Mouse (Mus musculus) right cerebral cortex, postnatal 4 days (tissue): ENCODE data around the gene Ccpg1.

Experiments used
- DNase-seq: peaks from one replicate; pipeline ENCODE4 v3.0.0-alpha.2; 2022

Ccpg1 gene

DNA sequence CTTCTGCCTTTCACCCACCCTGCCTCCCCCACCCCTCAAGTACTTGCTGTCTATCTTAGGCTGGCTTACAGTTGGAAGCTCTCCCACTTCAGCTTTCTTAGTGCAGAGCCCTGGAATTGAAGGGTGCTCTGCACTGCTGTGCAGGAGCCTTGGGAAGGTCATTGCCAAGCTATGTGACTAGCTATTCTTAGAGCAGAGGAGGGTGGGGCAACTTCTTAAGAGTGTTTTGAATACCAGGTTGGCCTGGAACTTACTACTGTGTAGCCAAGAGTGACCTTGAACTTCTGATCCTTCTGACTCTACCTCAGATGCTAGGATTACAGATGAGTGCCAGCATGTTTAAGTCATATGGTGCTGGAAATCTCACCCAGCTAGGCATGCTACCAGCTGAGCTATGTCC, 10.9 kb downstream of the Ccpg1 start:
- DNase-seq, result no peak

DNA sequence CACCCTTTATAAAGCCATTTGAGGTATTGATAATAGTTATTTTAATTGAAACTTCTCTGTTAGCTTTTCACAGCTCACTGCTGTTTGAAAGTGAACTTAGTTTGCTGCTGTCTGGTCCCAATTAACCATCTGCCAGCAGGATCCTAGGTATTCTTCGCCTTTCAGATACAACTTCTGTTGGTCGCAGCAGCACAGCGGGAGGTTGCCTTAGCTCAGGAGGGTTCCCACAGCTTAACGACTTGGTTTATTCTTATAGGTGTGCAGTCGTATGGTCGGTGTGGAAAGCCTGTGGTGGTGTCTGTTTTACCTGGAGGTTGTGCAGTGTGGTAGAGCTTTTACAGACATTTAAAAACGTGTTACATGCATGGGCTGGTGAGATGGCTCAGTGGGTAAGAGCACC, 11.6 kb downstream of the Ccpg1 start:
- no peak for DNase-seq

DNA sequence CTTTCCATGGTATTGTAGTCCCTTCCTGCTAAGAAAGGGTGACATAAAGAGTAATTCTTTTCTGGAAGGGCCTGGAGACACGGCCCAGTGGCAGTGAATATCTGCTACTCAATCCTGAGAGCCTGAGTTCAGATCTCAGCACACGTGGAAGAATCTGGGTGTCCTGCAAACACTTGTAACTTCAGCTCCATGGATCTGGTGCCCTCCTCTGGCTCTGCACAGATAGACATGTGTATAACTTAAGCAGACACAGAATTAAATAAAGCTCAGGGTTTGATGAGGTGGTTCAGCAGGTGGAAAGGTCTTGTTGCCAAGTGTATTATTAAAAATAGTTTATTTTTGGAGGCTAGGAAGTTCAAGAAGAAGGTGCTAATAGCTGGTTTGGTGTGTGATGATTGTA, 15.3 kb downstream of the Ccpg1 start:
- no peak for DNase-seq

DNA sequence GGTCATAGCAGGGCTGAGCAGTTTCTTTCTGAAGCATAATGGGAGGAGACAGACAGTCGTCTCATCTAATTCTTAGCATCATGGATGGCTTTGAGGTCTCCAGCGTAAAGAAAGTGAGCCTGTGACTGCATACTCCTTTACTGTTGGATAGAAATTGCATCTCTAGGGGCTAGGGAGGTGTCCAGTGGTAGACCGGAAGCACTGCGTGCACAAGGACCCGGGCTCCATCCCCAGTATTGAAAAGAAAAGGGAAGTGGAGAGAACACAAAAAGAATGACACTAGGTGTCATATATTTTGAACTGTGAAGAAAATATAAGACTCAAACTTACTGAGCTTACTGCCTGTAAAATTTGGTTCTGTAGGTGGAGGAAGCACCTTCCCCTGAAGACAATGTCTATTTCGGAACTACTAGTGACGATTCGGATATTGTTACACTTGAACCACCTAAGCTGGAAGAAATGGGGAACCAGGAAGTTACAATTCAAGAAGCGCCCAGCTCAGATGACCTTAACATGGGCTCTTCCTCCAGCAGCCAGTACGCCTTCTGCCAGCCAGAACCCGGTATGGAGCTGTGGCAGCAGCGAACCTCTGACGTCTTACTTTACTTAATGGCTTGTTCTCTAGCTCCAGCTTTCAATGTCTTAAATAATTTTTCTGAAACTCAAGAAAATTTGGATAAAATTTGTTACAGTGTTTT, 16.2 kb downstream of the Ccpg1 start:
- DNase-seq, result no peak

DNA sequence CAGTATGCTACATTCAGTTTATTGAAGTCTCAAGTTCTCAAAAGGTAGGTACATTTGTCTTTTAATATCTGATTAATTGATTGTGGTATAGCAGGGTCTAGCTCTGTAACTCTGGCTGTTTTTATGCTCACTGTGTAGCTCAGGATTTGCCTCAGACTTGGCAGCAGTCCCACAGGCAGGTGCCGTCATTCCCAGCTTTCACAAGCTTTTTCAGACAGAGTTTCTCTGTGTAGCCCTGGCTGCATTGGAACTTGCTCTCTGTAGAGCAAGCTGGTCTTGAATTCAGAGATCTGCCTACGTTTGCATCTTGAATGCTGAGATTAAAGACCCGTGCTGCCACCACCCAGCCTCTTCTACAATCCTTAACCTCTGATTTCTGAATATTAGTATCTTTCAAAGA, 16.9 kb downstream of the Ccpg1 start:
- no peak for DNase-seq

DNA sequence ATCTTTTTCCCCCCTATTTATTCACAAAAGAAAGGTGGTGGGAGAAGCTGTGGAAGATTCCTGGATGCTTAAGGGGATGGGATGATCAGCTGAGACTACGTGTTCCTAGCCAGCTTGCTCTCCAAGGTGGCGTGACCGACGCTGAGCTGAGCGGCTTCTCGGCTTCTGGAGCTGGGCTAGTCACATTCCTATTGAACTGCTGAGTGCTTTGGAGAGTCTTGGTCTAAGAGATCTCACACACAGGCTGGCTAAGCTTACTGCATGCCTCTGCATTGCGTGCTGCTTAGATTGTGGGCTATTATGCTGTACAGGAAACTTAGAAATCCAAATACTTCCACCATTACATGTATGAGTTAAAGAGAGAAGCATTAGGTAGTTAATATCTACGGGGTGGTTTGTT, 18.8 kb downstream of the Ccpg1 start:
- DNase-seq, result no peak

DNA sequence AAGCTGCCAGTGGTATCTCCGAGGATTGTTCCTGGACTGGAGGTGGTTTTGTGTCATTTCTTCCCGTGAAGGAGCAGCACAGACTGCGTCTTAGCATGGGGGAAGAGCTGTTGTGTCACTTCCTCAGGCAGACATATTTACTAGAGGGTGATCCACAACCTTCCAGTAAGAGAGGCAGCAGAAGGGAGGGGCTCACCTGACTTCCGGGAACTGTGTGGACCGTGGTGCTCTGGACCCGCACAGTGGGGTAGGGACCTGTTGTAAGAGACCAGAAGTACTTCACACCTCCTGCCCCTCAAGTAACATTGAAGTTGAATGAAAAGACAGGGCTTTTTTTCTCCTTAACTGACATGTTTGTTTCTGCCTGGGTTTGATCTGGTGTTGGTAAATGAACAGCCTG, 19.9 kb downstream of the Ccpg1 start:
- no peak for DNase-seq

DNA sequence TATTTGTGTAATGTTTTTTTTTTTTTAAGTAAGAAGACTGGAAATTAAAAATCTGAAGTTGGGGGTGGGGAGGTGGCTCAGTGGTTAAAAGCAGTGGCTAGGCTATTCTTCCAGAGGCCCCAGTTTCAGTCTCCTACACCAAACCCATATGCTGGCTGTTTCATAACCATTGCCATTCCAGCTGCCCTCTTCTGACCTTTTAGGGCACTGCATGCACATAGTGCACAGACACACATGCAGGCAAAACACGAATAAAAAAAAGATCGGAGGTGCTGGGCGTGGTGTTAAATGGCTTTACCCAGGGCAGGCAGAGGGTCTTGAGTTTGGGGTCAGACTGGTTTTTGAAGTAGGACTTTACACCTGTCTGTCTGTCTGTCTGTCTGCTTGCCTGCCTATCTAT, 20.9 kb downstream of the Ccpg1 start:
- no peak for DNase-seq

DNA sequence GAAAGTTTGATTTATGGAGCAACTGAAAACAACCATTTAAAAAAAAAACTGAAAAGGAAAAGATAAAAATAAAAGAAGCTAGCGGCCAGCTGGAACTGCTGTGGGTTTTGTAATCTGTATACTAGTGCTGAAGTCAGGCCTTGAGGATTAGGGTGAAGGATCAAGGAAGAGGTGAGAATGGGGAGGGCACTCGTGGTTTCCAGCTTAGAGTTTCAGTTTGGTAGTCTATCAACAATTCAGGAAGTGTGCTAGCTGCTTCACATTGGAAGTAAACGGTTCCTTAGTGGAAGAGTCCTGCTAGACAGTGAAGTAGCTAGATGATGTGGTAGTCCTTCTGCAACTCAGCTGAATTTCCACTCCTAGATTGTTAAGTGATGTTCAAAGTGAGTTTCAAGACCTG, 23.2 kb downstream of the Ccpg1 start:
- no peak for DNase-seq

DNA sequence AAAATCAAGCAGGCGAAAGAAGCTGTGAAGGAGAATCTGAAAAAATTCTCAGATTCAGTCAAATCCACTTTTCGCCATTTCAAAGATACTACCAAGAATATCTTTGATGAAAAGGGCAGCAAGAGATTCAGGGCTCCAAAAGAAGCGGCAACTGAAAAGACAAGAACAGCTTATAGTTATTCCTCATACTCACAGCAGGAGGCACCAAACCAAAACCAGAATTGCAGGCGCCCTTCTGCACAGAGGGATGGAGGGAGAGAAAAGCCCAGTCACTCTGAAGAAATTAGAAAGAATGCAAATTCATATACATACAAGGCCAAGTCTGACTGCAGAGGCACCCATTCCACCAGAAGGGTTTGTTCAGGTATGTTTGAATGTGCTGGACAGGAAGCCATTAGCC, 27.4 kb downstream of the Ccpg1 start:
- DNase-seq, result no peak

DNA sequence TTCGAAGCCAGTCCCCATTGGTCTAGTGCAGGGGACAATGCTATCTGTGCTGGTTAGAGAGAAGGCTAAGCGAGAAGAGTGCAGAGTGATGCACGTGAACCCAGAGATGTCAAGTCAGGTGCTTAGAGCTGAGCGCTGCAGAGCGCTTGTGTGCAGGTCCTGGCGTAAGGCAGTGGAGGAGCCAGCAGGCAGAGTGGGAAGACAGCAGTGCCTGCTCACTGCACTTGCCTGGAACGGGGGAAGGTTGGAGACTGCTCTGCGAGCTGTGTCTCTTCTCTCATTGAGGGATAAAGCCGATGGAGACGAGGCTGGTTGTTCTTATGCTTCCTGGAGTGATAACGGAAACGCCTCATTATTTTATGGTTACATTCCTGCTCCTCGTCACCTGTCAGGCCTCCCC, 29.5 kb downstream of the Ccpg1 start:
- DNase-seq, result no peak

DNA sequence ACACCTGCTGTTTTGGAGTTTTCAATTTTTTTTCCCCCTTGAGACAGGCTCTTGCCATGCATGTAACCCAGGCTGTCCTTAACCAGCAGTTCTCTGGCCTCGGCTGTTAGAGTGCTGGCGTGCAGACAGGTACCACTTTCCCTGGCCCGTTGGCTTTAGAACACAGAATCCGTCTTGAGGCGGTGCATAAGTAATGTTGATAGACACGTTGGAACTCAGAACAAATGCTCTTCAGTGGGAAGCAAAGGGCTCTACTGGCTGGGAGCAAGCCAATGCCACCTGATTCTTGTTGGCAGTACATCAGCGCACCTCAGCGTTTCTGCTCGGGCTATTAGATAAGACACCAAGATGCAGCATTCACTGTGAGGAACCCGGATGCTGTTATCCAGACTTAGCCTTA, 34.6 kb downstream of the Ccpg1 start:
- DNase-seq, result no peak

DNA sequence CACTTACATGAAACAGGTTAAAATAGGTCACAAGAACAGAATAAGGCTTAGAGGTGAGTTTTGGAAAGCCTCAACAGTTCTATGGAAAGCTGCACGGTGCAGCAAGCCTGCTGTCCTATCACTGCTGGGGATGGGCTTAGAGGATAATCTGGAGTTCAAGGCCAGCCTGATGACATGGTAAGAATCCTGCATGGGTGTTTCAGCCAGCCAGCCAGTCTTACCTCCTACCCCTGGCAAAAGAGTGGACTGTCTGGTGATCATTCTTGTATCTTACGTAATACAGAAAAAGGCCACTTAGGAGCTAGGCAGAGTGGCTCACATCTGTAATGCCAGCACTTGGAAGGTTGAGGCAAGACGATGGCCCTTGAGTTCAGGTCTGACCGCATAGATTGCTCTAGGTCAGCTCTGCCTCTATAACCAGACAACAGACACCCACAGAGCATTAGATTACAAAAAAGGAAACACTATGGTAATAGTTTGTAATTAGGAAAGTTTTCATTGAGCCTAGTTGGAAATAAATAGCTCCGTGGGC, 35.4 kb downstream of the Ccpg1 start:
- no peak for DNase-seq

DNA sequence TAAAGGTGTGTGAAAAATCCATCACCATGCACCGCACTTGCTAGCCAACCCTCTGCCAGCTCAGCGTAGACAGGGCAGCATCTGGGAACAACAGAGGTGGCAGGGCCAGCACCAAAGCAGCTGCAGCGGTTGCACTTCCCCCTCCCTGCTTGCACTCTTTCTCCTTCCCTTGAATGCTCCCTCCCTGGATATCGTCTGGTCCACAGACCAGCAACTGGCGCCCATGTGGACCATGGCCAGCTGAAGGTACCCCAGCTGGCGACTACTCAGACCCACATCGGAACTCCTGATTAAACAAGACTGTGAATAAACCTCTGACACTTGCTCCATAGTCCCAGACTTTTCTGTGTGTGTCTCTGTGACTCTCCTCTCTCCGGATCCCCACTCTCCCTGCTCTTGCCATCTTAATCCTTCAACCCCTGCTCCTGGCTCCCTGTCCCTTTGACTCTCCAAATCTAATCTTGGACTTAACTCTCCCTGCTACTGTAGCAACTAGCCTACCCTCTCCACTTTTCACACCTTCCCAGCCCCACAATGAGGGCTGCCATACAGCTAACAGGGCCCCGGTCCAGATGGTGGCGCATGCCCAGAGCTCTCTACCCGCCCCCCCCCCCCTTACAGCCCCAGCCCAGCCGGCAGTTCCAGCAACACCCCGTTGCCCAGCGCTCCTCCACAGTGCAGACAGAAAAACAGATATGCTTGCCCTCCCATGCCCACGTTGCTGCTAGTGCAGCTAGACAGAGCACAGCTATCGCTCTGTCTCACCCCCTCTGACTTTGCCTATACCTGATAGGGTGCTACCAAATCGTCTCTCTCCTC, 40.8 kb downstream of the Ccpg1 start:
- peak; percentile 26 for DNase-seq

DNA sequence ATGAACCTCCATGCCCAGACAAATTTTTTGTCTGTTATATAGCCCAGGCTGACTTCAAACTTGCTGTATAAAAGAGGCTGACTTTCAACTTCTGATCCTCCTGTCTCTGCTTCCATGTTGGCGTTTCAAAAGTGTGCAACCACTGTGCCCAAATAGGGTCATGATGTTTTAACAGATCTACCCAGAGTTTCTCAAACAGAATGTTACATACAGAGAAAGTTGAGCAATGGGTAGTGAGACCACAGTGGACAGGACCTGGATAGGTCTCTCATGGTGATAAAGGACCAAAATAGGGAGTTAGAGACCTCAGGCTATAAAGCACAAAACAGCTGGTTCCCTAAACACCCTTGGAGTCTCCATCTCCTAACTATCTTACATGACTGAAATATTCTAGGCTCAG, 45.2 kb downstream of the Ccpg1 start:
- no peak for DNase-seq

DNA sequence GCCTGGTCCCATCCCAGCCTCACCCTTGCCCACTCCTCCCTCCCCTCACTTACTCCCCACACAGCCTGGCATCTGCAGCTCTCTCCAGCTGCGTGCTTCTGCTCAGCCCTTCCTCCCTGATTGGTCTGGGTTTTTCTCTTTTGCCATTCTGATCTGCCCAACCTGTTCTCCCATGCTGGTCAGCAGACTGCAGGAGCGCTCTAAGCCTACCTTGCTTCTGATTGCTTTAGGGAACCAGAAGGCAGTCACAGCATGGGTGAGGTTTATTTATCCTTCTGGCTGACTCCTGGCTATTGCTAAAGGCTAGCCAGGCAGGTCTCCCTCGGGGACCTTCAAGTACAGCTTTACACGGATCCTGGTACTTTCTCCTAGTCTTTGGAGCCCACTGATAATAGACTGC, 46.2 kb downstream of the Ccpg1 start:
- DNase-seq, result no peak

DNA sequence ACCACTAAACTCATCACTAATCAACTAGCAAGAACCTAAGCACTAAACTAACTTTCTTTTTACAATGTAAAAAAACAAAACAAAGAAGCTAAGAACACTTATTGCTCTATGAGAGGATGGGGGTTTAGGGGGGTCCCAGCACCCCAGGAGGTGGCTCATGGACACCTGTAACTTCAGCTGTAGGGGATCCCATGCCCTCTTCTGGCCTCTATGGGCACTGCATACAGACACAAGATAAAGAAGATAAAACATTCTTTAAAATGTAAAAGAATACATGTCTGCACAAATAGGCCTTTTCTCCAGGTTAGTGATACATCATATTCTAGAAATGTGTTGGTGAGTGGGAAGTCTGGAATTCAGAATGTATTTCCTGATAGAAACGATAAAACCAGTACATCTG, 48.2 kb downstream of the Ccpg1 start:
- DNase-seq, result no peak

DNA sequence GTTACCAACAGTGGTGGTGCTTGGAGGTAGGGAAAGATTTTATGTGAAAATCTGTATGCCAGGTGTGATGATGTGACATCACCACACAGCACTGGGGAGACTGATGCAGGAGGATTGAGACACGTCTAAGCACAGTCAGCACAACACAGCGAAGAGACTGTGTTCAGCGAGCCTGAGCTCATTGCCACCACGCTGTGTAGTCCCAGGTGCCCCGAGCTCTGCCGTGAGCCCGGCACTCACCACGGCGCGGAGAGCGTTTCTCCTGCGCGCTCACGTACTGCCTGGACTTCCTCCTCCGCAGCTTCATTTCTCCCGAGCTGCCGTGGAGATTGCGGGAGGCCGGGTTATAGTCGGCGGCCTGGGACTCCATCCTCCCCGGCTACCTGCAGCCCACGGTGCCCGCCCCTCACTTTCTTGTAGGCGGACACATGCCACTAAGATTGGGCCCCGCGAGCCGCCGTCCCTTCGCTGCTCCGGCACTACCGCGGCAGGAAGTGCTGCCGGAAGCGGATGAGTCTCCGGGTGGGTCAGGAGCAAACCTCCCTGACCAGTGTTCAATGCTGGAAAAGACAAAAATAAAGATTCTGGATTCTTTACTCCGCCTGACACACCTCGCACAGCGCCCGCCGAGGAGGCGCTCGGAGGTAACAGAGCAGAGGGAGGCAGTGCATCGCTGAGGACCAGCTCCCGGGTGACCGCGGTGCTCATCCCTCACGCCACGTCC, 54.2 kb downstream of the Ccpg1 start:
- DNase-seq, result peak; percentile 90

DNA sequence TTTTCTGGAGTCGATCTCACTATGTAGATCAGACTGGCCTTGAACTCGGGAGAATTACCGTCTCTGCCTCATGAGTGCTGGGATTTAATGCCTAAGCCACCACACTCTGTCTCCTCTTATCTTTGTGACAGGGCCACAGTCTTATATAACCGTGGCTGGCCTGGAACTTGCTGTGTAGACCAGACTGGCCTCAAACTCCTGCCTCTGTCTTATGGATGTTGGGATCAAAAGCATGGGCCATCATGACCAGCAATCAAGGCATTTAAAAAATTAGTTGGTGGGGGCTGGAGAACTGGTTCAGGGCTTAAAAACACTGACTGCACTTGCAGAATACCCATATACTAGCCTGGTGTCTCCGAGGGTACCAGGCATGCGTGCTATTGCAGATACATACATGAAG, 54.9 kb downstream of the Ccpg1 start, which contains the start of gene Pigb:
TSS of gene Pigb (minus strand) at position 299 of the 400 bp plus-strand sequence.
- DNase-seq, result no peak

DNA sequence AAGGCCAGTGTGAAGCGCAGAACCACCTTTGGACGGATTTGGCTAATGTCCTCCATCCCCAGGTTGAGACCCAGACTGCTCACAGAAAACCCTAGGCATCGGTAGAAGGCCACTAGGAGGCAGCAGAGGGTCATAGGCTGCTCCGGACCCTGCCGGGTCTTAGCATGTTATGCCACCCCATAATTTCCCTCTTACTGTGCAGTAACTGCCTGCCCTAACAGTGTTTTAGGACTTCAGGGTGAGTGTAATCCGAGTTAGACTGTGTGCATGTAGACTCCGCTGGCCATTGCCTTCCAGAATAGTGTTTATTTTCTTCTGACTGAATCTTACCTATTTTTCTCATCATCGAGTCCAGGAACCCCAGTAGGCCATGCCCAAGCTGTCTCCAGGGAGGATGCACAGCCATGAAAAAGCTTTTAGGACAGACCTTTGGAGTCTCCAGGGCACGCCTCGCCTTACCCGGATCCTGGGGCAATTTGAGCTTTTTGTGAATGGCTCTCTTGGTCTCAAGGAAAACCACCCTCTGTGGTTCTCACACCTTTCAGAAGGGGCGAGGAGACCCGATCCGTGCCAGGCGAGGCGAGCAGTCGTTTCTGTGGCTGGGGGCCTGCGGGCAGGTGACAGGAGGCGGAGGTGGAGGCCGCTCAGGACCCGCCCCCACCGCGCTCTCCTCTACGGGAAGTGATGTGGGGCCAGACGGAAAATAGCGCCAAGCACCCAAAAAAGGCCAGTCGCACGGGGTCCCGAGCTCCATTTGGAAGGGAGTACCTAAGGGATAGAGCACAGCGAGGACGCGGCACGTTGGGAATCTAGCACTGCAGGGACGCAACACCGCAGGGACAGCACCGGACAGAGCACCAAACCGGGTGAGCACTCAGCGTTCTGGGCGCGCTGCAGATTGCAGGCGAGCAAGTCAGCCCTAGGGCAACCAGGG, 59.2 kb downstream of the Ccpg1 start, which contains the start of gene Rab27a:
TSS of gene Rab27a (plus strand) at position 709 of the 934 bp plus-strand sequence.
- DNase-seq, result peak; percentile 83

DNA sequence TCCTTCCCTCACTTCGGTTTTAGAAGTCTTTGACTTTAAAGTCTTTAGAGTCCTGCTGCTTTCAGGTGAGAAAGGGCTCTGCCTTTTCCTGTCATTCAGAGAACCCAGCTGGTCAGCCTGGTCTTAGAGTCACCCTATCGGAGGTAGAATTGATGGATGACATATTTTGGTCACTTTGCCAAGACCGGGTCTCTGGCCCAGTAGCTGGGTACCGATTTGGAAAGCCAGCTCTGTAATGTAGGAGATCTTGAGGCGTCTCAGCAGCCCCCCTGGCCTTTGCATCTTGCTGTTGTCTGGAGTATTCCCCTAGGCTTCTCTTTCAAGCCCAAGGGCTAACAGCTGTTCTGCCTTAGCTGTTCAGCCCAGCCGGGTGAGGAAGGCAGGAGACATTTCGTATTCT, 60.0 kb downstream of the Ccpg1 start:
- no peak for DNase-seq

DNA sequence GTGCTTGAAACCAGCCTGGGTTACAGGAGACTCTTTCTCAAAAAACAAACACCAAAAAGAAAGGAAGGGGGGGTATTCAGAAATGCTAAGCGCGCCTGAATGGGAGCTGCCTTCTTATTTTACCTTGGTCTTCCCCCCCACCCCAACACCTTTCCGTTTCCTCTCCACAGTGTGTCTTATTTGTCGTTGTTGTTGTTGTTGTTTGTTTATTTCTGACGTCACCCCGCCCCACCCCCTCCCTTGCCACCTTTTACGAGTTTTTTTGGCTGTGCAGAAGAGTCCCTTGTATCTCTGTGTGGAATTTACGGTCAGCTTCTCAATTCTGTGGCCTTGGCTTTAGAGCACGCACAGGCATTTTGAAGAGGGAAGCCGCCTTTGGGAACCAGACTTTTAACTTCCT, 60.5 kb downstream of the Ccpg1 start:
- DNase-seq, result no peak
